Mouse (Mus musculus): ENCODE measurements around the gene Trabd2b. TPM values are rescaled to one million over a fixed set of nuclear protein-coding genes. Genes with fewer than 3 reads are reported as not detected.

The Trabd2b gene
- polyA plus RNA-seq, 1 experiment, result 0.63 TPM

GRCm38 (mm10) chr4:114461093-114461492 is 54.6 kb downstream of the Trabd2b start:
- H3K4me3 ChIP-seq (ENCODE audit: low read depth, low read length), result no peak overlapping the region
- H3K36me3 ChIP-seq (ENCODE audit: control insufficient read depth, insufficient read depth, low read length, poor library complexity, severe bottlenecking), result no peaks in the 10 kb centered on the region
- no peak overlapping the region for H3K9ac ChIP-seq (ENCODE audit: low read depth, poor library complexity, severe bottlenecking)
- no peaks in the 10 kb centered on the region for H3K9me3 ChIP-seq (replicated peaks; ENCODE audit: control insufficient read depth, insufficient read depth, low read length, poor library complexity, severe bottlenecking)
- no peaks in the 10 kb centered on the region for H3K27me3 ChIP-seq (ENCODE audit: control insufficient read depth, insufficient read depth, low read length, poor library complexity, severe bottlenecking)
- no peak for TF ChIP-seq EP300 (IDR thresholded peaks at IDR 0.05; ENCODE audit: insufficient read depth, low read depth, low read length)
- TF ChIP-seq CTCF (IDR thresholded peaks at IDR 0.05; ENCODE audit: low read depth, low read length), result no peak
- TF ChIP-seq POLR2A (IDR thresholded peaks at IDR 0.05; ENCODE audit: insufficient read depth, low read length), result no peak
- no peaks in the 10 kb centered on the region for H3K4me1 ChIP-seq (ENCODE audit: control insufficient read depth, insufficient read depth, low read length)
- H3K27ac ChIP-seq (ENCODE audit: insufficient read depth, low read length), result no peak overlapping the region

- Histone ChIP-seq H3K27ac (ENCODE audit: insufficient read depth, low read length) (no peak overlapping the region), H3K36me3 (ENCODE audit: control insufficient read depth, insufficient read depth, low read length, poor library complexity, severe bottlenecking) (no peaks in the 10 kb centered on the region), H3K4me1 (ENCODE audit: control insufficient read depth, insufficient read depth, low read length) (no peaks in the 10 kb centered on the region), H3K4me3 (ENCODE audit: low read depth, low read length) (no peak overlapping the region), H3K9me3 (replicated peaks; ENCODE audit: control insufficient read depth, insufficient read depth, low read length, poor library complexity, severe bottlenecking) (no peaks in the 10 kb centered on the region), H3K9ac (ENCODE audit: low read depth, poor library complexity, severe bottlenecking) (no peak overlapping the region), H3K27me3 (ENCODE audit: control insufficient read depth, insufficient read depth, low read length, poor library complexity, severe bottlenecking) (no peaks in the 10 kb centered on the region)
- TF ChIP-seq POLR2A (IDR thresholded peaks at IDR 0.05; ENCODE audit: insufficient read depth, low read length) (no peak), EP300 (IDR thresholded peaks at IDR 0.05; ENCODE audit: insufficient read depth, low read depth, low read length) (no peak), CTCF (IDR thresholded peaks at IDR 0.05; ENCODE audit: low read depth, low read length) (no peak)
Measured at GRCm38 (mm10) chr4:114465641-114466040, 59.1 kb downstream of the Trabd2b start.

- Histone ChIP-seq H3K4me3 (ENCODE audit: low read depth, low read length) (no peak overlapping the region), H3K36me3 (ENCODE audit: control insufficient read depth, insufficient read depth, low read length, poor library complexity, severe bottlenecking) (no peaks in the 10 kb centered on the region), H3K9me3 (replicated peaks; ENCODE audit: control insufficient read depth, insufficient read depth, low read length, poor library complexity, severe bottlenecking) (no peaks in the 10 kb centered on the region), H3K27me3 (ENCODE audit: control insufficient read depth, insufficient read depth, low read length, poor library complexity, severe bottlenecking) (no peaks in the 10 kb centered on the region), H3K27ac (ENCODE audit: insufficient read depth, low read length) (no peak overlapping the region), H3K9ac (ENCODE audit: low read depth, poor library complexity, severe bottlenecking) (no peak overlapping the region), H3K4me1 (ENCODE audit: control insufficient read depth, insufficient read depth, low read length) (no peaks in the 10 kb centered on the region)
- TF ChIP-seq CTCF (IDR thresholded peaks at IDR 0.05; ENCODE audit: low read depth, low read length) (no peak), EP300 (IDR thresholded peaks at IDR 0.05; ENCODE audit: insufficient read depth, low read depth, low read length) (no peak), POLR2A (IDR thresholded peaks at IDR 0.05; ENCODE audit: insufficient read depth, low read length) (no peak)
Measured at GRCm38 (mm10) chr4:114467371-114468094, 61.0 kb downstream of the Trabd2b start.

- H3K27ac ChIP-seq (ENCODE audit: insufficient read depth, low read length), result no peak overlapping the region
- H3K9ac ChIP-seq (ENCODE audit: low read depth, poor library complexity, severe bottlenecking), result no peak overlapping the region
- H3K4me3 ChIP-seq (ENCODE audit: low read depth, low read length), result no peak overlapping the region
- no peaks in the 10 kb centered on the region for H3K36me3 ChIP-seq (ENCODE audit: control insufficient read depth, insufficient read depth, low read length, poor library complexity, severe bottlenecking)
- TF ChIP-seq POLR2A (IDR thresholded peaks at IDR 0.05; ENCODE audit: insufficient read depth, low read length) (no peak), CTCF (IDR thresholded peaks at IDR 0.05; ENCODE audit: low read depth, low read length) (no peak), EP300 (IDR thresholded peaks at IDR 0.05; ENCODE audit: insufficient read depth, low read depth, low read length) (no peak)
- H3K4me1 ChIP-seq (ENCODE audit: control insufficient read depth, insufficient read depth, low read length), result no peaks in the 10 kb centered on the region
- H3K9me3 ChIP-seq (replicated peaks; ENCODE audit: control insufficient read depth, insufficient read depth, low read length, poor library complexity, severe bottlenecking), result no peaks in the 10 kb centered on the region
- H3K27me3 ChIP-seq (ENCODE audit: control insufficient read depth, insufficient read depth, low read length, poor library complexity, severe bottlenecking), result no peaks in the 10 kb centered on the region
Measured at GRCm38 (mm10) chr4:114468095-114468429, 61.5 kb downstream of the Trabd2b start.

GRCm38 (mm10) chr4:114469881-114470280 is 63.4 kb downstream of the Trabd2b start:
- no peaks in the 10 kb centered on the region for H3K4me1 ChIP-seq (ENCODE audit: control insufficient read depth, insufficient read depth, low read length)
- no peaks in the 10 kb centered on the region for H3K27me3 ChIP-seq (ENCODE audit: control insufficient read depth, insufficient read depth, low read length, poor library complexity, severe bottlenecking)
- no peaks in the 10 kb centered on the region for H3K36me3 ChIP-seq (ENCODE audit: control insufficient read depth, insufficient read depth, low read length, poor library complexity, severe bottlenecking)
- H3K4me3 ChIP-seq (ENCODE audit: low read depth, low read length), result no peak overlapping the region
- no peak overlapping the region for H3K9ac ChIP-seq (ENCODE audit: low read depth, poor library complexity, severe bottlenecking)
- H3K27ac ChIP-seq (ENCODE audit: insufficient read depth, low read length), result no peak overlapping the region
- TF ChIP-seq CTCF (IDR thresholded peaks at IDR 0.05; ENCODE audit: low read depth, low read length) (no peak), POLR2A (IDR thresholded peaks at IDR 0.05; ENCODE audit: insufficient read depth, low read length) (no peak), EP300 (IDR thresholded peaks at IDR 0.05; ENCODE audit: insufficient read depth, low read depth, low read length) (no peak)
- H3K9me3 ChIP-seq (replicated peaks; ENCODE audit: control insufficient read depth, insufficient read depth, low read length, poor library complexity, severe bottlenecking), result no peaks in the 10 kb centered on the region

GRCm38 (mm10) chr4:114472143-114472542 is 65.6 kb downstream of the Trabd2b start:
- Histone ChIP-seq H3K9me3 (replicated peaks; ENCODE audit: control insufficient read depth, insufficient read depth, low read length, poor library complexity, severe bottlenecking) (no peaks in the 10 kb centered on the region), H3K9ac (ENCODE audit: low read depth, poor library complexity, severe bottlenecking) (no peak overlapping the region), H3K27ac (ENCODE audit: insufficient read depth, low read length) (no peak overlapping the region), H3K4me1 (ENCODE audit: control insufficient read depth, insufficient read depth, low read length) (no peaks in the 10 kb centered on the region), H3K4me3 (ENCODE audit: low read depth, low read length) (no peak overlapping the region), H3K36me3 (ENCODE audit: control insufficient read depth, insufficient read depth, low read length, poor library complexity, severe bottlenecking) (no peaks in the 10 kb centered on the region), H3K27me3 (ENCODE audit: control insufficient read depth, insufficient read depth, low read length, poor library complexity, severe bottlenecking) (no peaks in the 10 kb centered on the region)
- no peak for TF ChIP-seq POLR2A (IDR thresholded peaks at IDR 0.05; ENCODE audit: insufficient read depth, low read length)
- TF ChIP-seq EP300 (IDR thresholded peaks at IDR 0.05; ENCODE audit: insufficient read depth, low read depth, low read length), result no peak
- no peak for TF ChIP-seq CTCF (IDR thresholded peaks at IDR 0.05; ENCODE audit: low read depth, low read length)

Measured in ES-Bruce4 (cell line).